Mouse (Mus musculus): ENCODE data around the gene Wdr26. TPM values are rescaled to one million over a fixed set of nuclear protein-coding genes. Genes with fewer than 3 reads are reported as not detected.
A peak's percentile ranks its signal among the peaks of the same experiment; 100 is the strongest.

Gene Wdr26
- polyA plus RNA-seq (2015; fragmentation: Nextera tagmentation; extraction: Ambion mirVana) = 41.5 and 43.6 TPM in 2 replicates

- Histone ChIP-seq H3K27ac (peak within 1 kb of the TSS; percentile 91), H3K4me1 (peaks cover 24% of the 10 kb centered on the region), H3K9ac (peak within 1 kb of the TSS; percentile 97), H3K4me2 (peak within 1 kb of the TSS; percentile 86), H3K36me3 (peaks cover 6% of the 10 kb centered on the region; the same call in 1 of the 2 replicates), H3K9me3 (no peaks in the 10 kb centered on the region), H3K27me3 (no peaks in the 10 kb centered on the region), H3K4me3 (peak within 1 kb of the TSS; percentile 100)
- under 1% methylated on average over 54 of the region's 54 CpGs for WGBS
- ATAC-seq (ENCODE audit: insufficient number of reproducible peaks, insufficient read depth, low FRiP score, low TSS enrichment, low read depth) = peak; percentile 93
These were observed at the start of gene Wdr26 for GRCm38 (mm10) chr1:181211920-181212633. Wdr26 (minus strand) TSS chr1:181212001.

- Histone ChIP-seq H3K4me3 (no peak overlapping the region), H3K4me2 (no peak overlapping the region), H3K9me3 (no peaks in the 10 kb centered on the region), H3K4me1 (peaks cover 37% of the 10 kb centered on the region), H3K27me3 (peaks cover 8% of the 10 kb centered on the region), H3K27ac (no peak overlapping the region), H3K9ac (no peak overlapping the region), H3K36me3 (no peaks in the 10 kb centered on the region)
- ATAC-seq (ENCODE audit: insufficient number of reproducible peaks, insufficient read depth, low FRiP score, low TSS enrichment, low read depth) = no peak
- WGBS = 50% methylated on average over 8 of the region's 8 CpGs
These were observed 49.3 kb upstream of the Wdr26 start for GRCm38 (mm10) chr1:181260949-181261696.

GRCm38 (mm10) chr1:181260422-181260821 is 48.6 kb upstream of the Wdr26 start:
- H3K27ac ChIP-seq = no peak overlapping the region
- no peaks in the 10 kb centered on the region for H3K36me3 ChIP-seq
- H3K9me3 ChIP-seq = no peaks in the 10 kb centered on the region
- H3K9ac ChIP-seq = no peak overlapping the region
- WGBS = 91% methylated on average over 10 of the region's 10 CpGs
- H3K27me3 ChIP-seq = peaks cover 11% of the 10 kb centered on the region
- no peak overlapping the region for H3K4me2 ChIP-seq
- no peak overlapping the region for H3K4me3 ChIP-seq
- peaks cover 44% of the 10 kb centered on the region for H3K4me1 ChIP-seq
- no peak for ATAC-seq (ENCODE audit: insufficient number of reproducible peaks, insufficient read depth, low FRiP score, low TSS enrichment, low read depth)

GRCm38 (mm10) chr1:181259626-181260410 is 48.0 kb upstream of the Wdr26 start:
- 51% methylated on average over 11 of the region's 11 CpGs for WGBS
- H3K4me3 ChIP-seq = no peak overlapping the region
- H3K36me3 ChIP-seq = no peaks in the 10 kb centered on the region
- peaks cover 45% of the 10 kb centered on the region for H3K4me1 ChIP-seq
- H3K9ac ChIP-seq = no peak overlapping the region
- H3K9me3 ChIP-seq = no peaks in the 10 kb centered on the region
- H3K27me3 ChIP-seq = peaks cover 13% of the 10 kb centered on the region
- H3K4me2 ChIP-seq = no peak overlapping the region
- no peak for ATAC-seq (ENCODE audit: insufficient number of reproducible peaks, insufficient read depth, low FRiP score, low TSS enrichment, low read depth)
- no peak overlapping the region; the same call in 1 of the 2 replicates for H3K27ac ChIP-seq

- 72% methylated on average over 5 of the region's 5 CpGs for WGBS
- Histone ChIP-seq H3K4me2 (no peak overlapping the region), H3K9ac (no peak overlapping the region), H3K27me3 (peaks cover 13% of the 10 kb centered on the region), H3K27ac (no peak overlapping the region), H3K9me3 (no peaks in the 10 kb centered on the region), H3K4me1 (peaks cover 45% of the 10 kb centered on the region), H3K4me3 (no peak overlapping the region), H3K36me3 (no peaks in the 10 kb centered on the region)
- no peak for ATAC-seq (ENCODE audit: insufficient number of reproducible peaks, insufficient read depth, low FRiP score, low TSS enrichment, low read depth)
These were observed 47.3 kb upstream of the Wdr26 start for GRCm38 (mm10) chr1:181259056-181259455.

- no peak overlapping the region for H3K4me3 ChIP-seq
- H3K4me1 ChIP-seq = peaks cover 45% of the 10 kb centered on the region
- no peak overlapping the region for H3K9ac ChIP-seq
- H3K9me3 ChIP-seq = no peaks in the 10 kb centered on the region
- H3K27me3 ChIP-seq = peaks cover 13% of the 10 kb centered on the region
- no peak overlapping the region for H3K27ac ChIP-seq
- H3K4me2 ChIP-seq = no peak overlapping the region
- 88% methylated on average over 5 of the region's 5 CpGs for WGBS
- H3K36me3 ChIP-seq = no peaks in the 10 kb centered on the region
- no peak for ATAC-seq (ENCODE audit: insufficient number of reproducible peaks, insufficient read depth, low FRiP score, low TSS enrichment, low read depth)
These were observed 46.8 kb upstream of the Wdr26 start for GRCm38 (mm10) chr1:181258616-181259015.

GRCm38 (mm10) chr1:181257585-181258555 is 46.1 kb upstream of the Wdr26 start:
- Histone ChIP-seq H3K9ac (no peak overlapping the region), H3K36me3 (no peaks in the 10 kb centered on the region), H3K9me3 (no peaks in the 10 kb centered on the region), H3K27ac (no peak overlapping the region), H3K4me1 (peaks cover 45% of the 10 kb centered on the region), H3K4me2 (peak overlapping the region; percentile 85; the same call in 1 of the 2 replicates), H3K27me3 (peaks cover 13% of the 10 kb centered on the region), H3K4me3 (no peak overlapping the region)
- no peak for ATAC-seq (ENCODE audit: insufficient number of reproducible peaks, insufficient read depth, low FRiP score, low TSS enrichment, low read depth)
- WGBS = 69% methylated on average over 20 of the region's 20 CpGs

GRCm38 (mm10) chr1:181256689-181257584 is 45.1 kb upstream of the Wdr26 start:
- peak overlapping the region; percentile 66 for H3K9ac ChIP-seq
- WGBS = 22% methylated on average over 31 of the region's 36 CpGs
- H3K4me1 ChIP-seq = peaks cover 39% of the 10 kb centered on the region
- peak overlapping the region; percentile 69 for H3K27ac ChIP-seq
- H3K27me3 ChIP-seq = peaks cover 13% of the 10 kb centered on the region
- no peaks in the 10 kb centered on the region for H3K36me3 ChIP-seq
- ATAC-seq (ENCODE audit: insufficient number of reproducible peaks, insufficient read depth, low FRiP score, low TSS enrichment, low read depth) = peak; percentile 77
- peak overlapping the region; percentile 43 for H3K4me3 ChIP-seq
- H3K9me3 ChIP-seq = no peaks in the 10 kb centered on the region
- peak overlapping the region; percentile 85 for H3K4me2 ChIP-seq

GRCm38 (mm10) chr1:181255891-181256688 is 44.3 kb upstream of the Wdr26 start:
- Histone ChIP-seq H3K27ac (peak overlapping the region; percentile 69), H3K36me3 (no peaks in the 10 kb centered on the region), H3K4me2 (peak overlapping the region; percentile 85), H3K4me3 (peak overlapping the region; percentile 43), H3K9ac (peak overlapping the region; percentile 66), H3K27me3 (peaks cover 13% of the 10 kb centered on the region), H3K9me3 (no peaks in the 10 kb centered on the region), H3K4me1 (peaks cover 35% of the 10 kb centered on the region)
- 0 out of 2 replicates have a peak, but pooled peaks have one; percentile 5 for ATAC-seq (ENCODE audit: insufficient number of reproducible peaks, insufficient read depth, low FRiP score, low TSS enrichment, low read depth)
- WGBS = 4% methylated on average over 20 of the region's 20 CpGs
